Mouse (Mus musculus) embryonic facial prominence, embryonic 11.5 days (tissue): ENCODE measurements at regions not wholly inside any gene's neighbourhood (a gene's known extent, or its start where the extent isn't known, plus 50 kb on each side); places are given as distances from the start of the nearest gene placed in this dataset.

Experiments used
- ATAC-seq: fragments of 200-750 bp; cut with Nextera tagmentation; replicated peaks from 2 replicates; pipeline ENCODE4 v1.8.0; 2017; ENCODE audit warnings: low read depth; ENCODE audit not compliant: insufficient number of reproducible peaks, low FRiP score, low TSS enrichment
- DNase-seq: peaks from one replicate; pipeline ENCODE4 v3.0.0-alpha.2; 2015; ENCODE audit warnings: low spot score
- H3K27ac ChIP-seq: fragments of 300-500 bp; sonication (generic); replicated peaks from 2 replicates; pipeline ENCODE4 v1.5.1; 2014; ENCODE audit warnings: mild to moderate bottlenecking, low read depth, low read length, control low read depth
- H3K27me3 ChIP-seq: fragments of 300-500 bp; sonication (generic); 2 replicates; pipeline ENCODE4 v1.6.1; 2014; ENCODE audit warnings: mild to moderate bottlenecking, low read length, moderate library complexity, mixed read lengths; ENCODE audit not compliant: control insufficient read depth, insufficient read depth
- H3K36me3 ChIP-seq: fragments of 300-500 bp; sonication (generic); replicated peaks from 2 replicates; pipeline ENCODE4 v1.6.1; 2014; ENCODE audit warnings: low read depth, mild to moderate bottlenecking, low read length, moderate library complexity, mixed read lengths; ENCODE audit not compliant: control insufficient read depth, insufficient read depth
- H3K4me1 ChIP-seq: fragments of 300-500 bp; sonication (generic); 2 replicates; pipeline ENCODE4 v1.6.1; 2014; ENCODE audit warnings: low read length, mixed read lengths; ENCODE audit not compliant: control insufficient read depth, insufficient read depth
- H3K4me2 ChIP-seq: fragments of 300-500 bp; sonication (generic); 2 replicates; pipeline ENCODE4 v1.6.1; 2014; ENCODE audit warnings: low read depth, mild to moderate bottlenecking, control low read depth, low read length, moderate library complexity
- H3K4me3 ChIP-seq: fragments of 300-500 bp; sonication (generic); 2 replicates; pipeline ENCODE4 v1.5.1; 2014; ENCODE audit warnings: low read depth, low read length, control low read depth
- H3K9ac ChIP-seq: fragments of 300-500 bp; sonication (generic); replicated peaks from 2 replicates; pipeline ENCODE4 v1.6.1; 2014; ENCODE audit warnings: mild to moderate bottlenecking, control low read depth, low read length
- H3K9me3 ChIP-seq: fragments of 300-500 bp; sonication (generic); replicated peaks from 2 replicates; pipeline ENCODE4 v1.6.1; 2016; ENCODE audit warnings: mild to moderate bottlenecking, low read length, inconsistent platforms, mixed read lengths; ENCODE audit not compliant: control insufficient read depth
- WGBS: fragments of 180-500 bp; shearing (Covaris S2); extraction: QIAGEN DNeasy Blood & Tissue Kit; methylation state at CpG from one replicate; pipeline ENCODE4 v1.1.7; 2014; 5-methylcytosine and 5-hydroxymethylcytosine counted together

DNA sequence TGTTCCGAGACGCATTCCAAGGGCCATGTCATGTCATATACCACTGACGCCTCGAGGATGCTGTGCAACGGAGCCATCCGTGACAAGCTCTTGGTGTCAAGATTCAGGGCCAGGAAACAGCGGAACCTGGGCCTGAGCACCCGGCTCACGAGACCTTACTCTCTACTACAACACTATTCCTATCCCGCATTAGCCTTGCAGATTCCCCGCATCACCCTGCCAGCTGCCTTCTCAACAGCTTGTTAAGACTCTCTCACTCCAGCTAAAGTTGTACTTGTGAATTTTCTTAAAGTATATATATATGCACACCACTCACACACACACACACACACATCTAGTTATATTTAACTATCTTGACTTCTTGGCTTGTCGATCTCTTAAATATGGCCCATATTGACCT lies 236.4 kb upstream of the Noct start:
- H3K27me3 ChIP-seq: no peaks in the 10 kb centered on the region
- no peaks in the 10 kb centered on the region for H3K36me3 ChIP-seq
- no peak for ATAC-seq
- H3K4me1 ChIP-seq: 0 out of 2 replicates have a peak, but pooled peaks cover 4% of the 10 kb centered on the region
- 94% methylated on average over 12 of the region's 12 CpGs for WGBS
- H3K9ac ChIP-seq: no peak overlapping the region
- H3K27ac ChIP-seq: no peak overlapping the region
- no peak overlapping the region for H3K4me2 ChIP-seq
- no peak for DNase-seq
- no peak overlapping the region for H3K4me3 ChIP-seq
- no peaks in the 10 kb centered on the region for H3K9me3 ChIP-seq

DNA sequence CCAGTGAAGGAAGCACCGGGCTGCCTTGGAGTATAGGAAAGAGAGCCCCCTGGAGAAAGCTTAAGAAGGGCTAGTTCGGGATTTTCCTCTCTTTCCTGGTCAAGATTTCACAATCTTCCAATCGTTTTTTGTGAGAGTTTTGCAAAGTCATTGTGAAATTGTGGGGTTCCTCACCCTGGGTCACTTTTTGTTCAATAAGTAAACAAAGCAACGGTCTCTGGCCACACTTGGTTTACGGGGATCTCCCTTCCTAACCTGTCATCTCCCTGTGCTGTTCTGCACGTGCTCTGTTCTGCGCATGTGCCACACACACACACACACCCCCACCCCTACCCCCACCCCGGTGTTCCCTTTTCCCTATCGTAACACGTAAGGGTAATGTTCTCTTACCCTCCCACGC lies 233.4 kb upstream of the Noct start:
- Histone ChIP-seq H3K9ac (no peak overlapping the region), H3K27ac (no peak overlapping the region), H3K27me3 (no peaks in the 10 kb centered on the region), H3K36me3 (no peaks in the 10 kb centered on the region), H3K4me2 (no peak overlapping the region), H3K9me3 (no peaks in the 10 kb centered on the region), H3K4me3 (no peak overlapping the region), H3K4me1 (no peaks in the 10 kb centered on the region)
- WGBS: 75% methylated on average over 11 of the region's 11 CpGs
- DNase-seq (no peak), ATAC-seq (no peak)

DNA sequence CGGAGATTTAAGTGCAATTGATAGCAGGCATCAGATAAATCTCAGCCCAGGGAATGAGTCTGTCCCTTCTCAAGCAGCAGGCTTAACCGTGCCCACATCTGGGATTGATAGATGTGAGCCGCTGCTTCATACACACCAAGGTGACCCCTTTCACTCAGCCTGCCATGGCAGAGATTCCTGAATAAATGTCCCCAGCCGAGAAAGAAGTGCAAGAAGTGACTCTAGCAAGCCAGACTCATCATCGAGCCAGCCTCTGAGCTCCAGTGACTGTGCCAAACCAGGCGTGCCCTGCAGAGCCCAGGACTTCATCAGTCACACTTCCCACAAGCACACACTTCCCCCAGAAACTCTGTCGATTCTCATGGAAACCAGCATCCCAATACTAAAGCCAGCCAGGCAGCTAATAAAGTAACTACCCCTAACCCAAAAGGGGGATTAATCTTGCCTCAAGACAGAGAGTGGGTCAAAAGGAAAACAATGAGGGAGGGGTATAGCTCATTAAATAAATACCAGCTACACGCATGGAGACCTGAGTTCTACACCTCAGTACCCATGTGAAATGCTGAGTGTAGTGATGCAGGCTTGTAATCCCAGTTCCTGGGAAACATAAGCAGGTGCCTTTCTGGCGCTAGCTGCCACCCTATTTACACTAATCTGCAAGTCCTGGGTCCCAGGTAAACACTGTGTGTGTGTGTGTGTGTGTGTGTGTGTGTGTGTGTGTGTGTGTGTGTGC lies 231.5 kb upstream of the Noct start:
- WGBS: 31% methylated on average over 9 of the region's 9 CpGs

DNA sequence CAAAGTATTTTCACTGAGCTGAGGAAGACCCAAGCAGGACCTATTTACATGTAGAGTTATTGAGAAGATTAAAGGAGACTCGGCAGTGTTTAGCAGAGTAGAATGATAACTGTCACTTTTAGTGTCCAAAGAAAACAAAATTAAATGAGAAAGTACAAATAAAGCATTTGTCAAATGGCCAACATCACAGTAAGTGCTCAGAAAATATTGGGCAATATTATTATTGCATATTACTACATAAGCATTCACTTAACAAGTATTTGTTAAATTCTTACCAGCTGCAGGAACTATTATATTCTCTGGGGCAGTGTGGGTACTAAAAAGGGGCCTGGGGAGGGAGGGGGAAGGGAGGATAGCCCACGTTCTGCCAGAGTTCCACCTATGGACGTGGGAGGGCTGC lies 224.5 kb upstream of the Noct start:
- Histone ChIP-seq H3K36me3 (no peaks in the 10 kb centered on the region), H3K4me2 (no peak overlapping the region), H3K27me3 (no peaks in the 10 kb centered on the region), H3K4me1 (no peaks in the 10 kb centered on the region), H3K27ac (no peak overlapping the region), H3K9ac (no peak overlapping the region), H3K4me3 (no peak overlapping the region), H3K9me3 (no peaks in the 10 kb centered on the region)
- WGBS: 78% methylated on average over 3 of the region's 3 CpGs
- ATAC-seq (no peak), DNase-seq (no peak)

More for the DNA sequence above, 231.5 kb upstream of the Noct start:
- H3K27ac ChIP-seq: no peak overlapping the region
- H3K4me3 ChIP-seq: no peak overlapping the region
- peak; percentile 73 for DNase-seq
- H3K4me1 ChIP-seq: no peaks in the 10 kb centered on the region
- no peak for ATAC-seq
- H3K4me2 ChIP-seq: no peak overlapping the region
- no peaks in the 10 kb centered on the region for H3K36me3 ChIP-seq
- no peak overlapping the region for H3K9ac ChIP-seq
- H3K9me3 ChIP-seq: no peaks in the 10 kb centered on the region
- H3K27me3 ChIP-seq: no peaks in the 10 kb centered on the region

DNA sequence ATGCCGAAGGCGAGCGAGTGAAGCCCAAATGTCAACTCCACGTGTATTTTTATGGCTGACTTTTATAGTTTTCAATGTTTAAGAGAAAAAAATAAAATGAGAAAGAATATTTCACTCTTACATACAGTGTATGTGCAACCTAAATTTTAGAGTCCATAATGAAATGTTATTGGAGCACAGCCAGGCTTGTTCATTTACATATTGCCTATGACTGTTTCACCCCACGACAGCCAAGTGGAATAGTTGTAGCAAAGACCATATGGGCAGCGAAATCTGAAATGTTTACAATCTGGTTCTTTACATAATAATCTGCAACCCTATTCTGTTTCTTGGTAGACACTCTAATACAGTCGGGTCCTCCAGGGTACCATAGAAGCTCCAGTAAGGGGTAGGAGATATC lies 223.3 kb upstream of the Noct start:
- Histone ChIP-seq H3K27ac (no peak overlapping the region), H3K4me2 (no peak overlapping the region), H3K9me3 (no peaks in the 10 kb centered on the region), H3K27me3 (no peaks in the 10 kb centered on the region), H3K4me3 (no peak overlapping the region), H3K9ac (no peak overlapping the region), H3K4me1 (no peaks in the 10 kb centered on the region), H3K36me3 (no peaks in the 10 kb centered on the region)
- 88% methylated on average over 7 of the region's 7 CpGs for WGBS
- ATAC-seq (no peak), DNase-seq (no peak)

DNA sequence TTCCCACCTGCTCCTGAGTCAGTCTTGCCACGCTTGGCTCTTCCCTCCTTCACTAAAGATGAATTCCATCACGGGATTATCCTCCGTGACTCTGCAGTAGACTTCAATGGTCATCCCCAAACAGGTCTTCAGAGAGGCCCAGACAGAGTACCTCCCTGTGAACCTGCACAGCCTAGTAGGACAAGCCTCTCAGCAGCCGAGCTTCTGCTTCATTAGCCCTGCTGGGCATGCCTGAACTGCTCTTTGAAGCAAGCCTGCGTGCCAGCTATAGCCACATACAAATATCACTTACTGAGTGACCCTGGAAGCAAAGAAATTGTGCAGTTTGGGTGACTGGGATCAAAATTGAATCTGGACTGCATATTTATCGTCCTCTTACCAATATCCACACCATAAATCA lies 221.6 kb upstream of the Noct start:
- no peak for DNase-seq
- ATAC-seq: no peak
- Histone ChIP-seq H3K4me3 (no peak overlapping the region), H3K4me2 (no peak overlapping the region), H3K4me1 (no peaks in the 10 kb centered on the region), H3K36me3 (no peaks in the 10 kb centered on the region), H3K9me3 (no peaks in the 10 kb centered on the region), H3K27ac (no peak overlapping the region), H3K27me3 (no peaks in the 10 kb centered on the region), H3K9ac (no peak overlapping the region)
- WGBS: 70% methylated on average over 6 of the region's 6 CpGs

DNA sequence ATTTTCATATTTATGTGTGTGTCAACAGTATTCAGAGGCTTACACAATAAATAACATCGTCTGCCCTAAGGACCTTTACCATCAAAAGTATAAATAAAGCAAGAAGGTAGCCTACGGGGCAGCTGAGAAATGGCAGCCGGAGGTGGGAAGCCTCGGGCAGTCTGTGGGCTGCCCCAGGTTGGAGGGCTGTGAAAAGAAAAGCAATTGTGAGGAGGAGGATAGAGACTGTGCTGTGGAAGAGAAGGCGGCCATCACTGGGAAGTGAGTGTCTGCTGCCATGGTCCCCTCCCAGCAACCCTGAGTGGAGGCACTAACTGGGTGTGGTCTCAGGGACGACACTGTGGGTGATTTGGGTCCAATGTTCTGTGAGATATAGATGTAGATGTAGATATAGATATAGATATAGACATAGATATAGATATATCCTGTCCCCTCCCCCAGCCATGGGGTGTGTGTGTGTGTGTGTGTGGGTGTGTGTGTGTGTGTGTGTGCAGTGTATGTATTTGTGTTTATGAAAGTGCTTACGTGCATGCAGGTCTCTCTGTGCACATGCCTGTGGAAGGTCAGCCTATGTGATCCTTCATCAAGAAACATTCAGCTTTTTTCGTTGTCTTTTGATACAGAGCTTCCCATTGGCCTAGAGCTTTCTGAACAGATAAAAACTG lies 220.6 kb upstream of the Noct start:
- DNase-seq (no peak), ATAC-seq (no peak)
- no peaks in the 10 kb centered on the region for H3K27me3 ChIP-seq
- H3K4me1 ChIP-seq: no peaks in the 10 kb centered on the region
- no peak overlapping the region for H3K9ac ChIP-seq
- H3K36me3 ChIP-seq: no peaks in the 10 kb centered on the region
- H3K9me3 ChIP-seq: no peaks in the 10 kb centered on the region
- no peak overlapping the region for H3K4me3 ChIP-seq
- H3K27ac ChIP-seq: no peak overlapping the region
- 72% methylated on average over 8 of the region's 8 CpGs for WGBS
- H3K4me2 ChIP-seq: no peak overlapping the region

DNA sequence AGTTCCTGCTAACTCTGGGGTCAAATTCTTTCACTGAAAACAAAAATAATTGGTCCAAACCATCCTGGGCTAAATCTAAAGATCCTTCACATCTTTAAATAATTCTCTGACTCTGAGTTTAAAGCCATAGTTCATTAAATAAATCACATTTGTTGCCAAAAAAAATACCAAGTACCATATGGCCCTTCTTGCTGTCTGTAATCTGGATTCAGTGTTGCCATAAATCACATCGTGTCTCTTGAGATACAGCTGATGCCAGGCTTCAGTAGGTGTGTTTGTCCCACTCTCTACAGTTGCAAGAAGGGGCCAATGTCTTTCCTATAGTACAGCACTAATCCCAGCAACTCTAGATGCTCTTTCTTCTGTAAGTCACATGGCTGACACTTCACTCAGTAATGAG lies 220.0 kb upstream of the Noct start:
- Histone ChIP-seq H3K9me3 (no peaks in the 10 kb centered on the region), H3K27me3 (no peaks in the 10 kb centered on the region), H3K4me3 (no peak overlapping the region), H3K27ac (no peak overlapping the region), H3K4me1 (no peaks in the 10 kb centered on the region), H3K36me3 (no peaks in the 10 kb centered on the region), H3K9ac (no peak overlapping the region), H3K4me2 (no peak overlapping the region)
- ATAC-seq: no peak
- DNase-seq: no peak
- WGBS: 60% methylated on average over 1 of the region's 1 CpGs
